Mouse (Mus musculus) G1E (cell line): ENCODE results near the gene Acbd6. TPM values are rescaled to one million over a fixed set of nuclear protein-coding genes. Genes with fewer than 3 reads are reported as not detected.

Experiments used
- ATAC-seq: 2 replicates; pipeline ENCODE4 v1.8.0; 2016; ENCODE audit warnings: mild to moderate bottlenecking; ENCODE audit not compliant: insufficient number of reproducible peaks, poor library complexity, low FRiP score, severe bottlenecking; ENCODE audit errors: extremely low read depth
- DNase-seq: peaks from one replicate; pipeline ENCODE4 v3.0.0; 2012; ENCODE audit warnings: low spot score
- H3K27me3 ChIP-seq: 2 replicates; pipeline ENCODE4 v1.6.1; 2012; ENCODE audit warnings: mild to moderate bottlenecking, low read length, inconsistent platforms; ENCODE audit not compliant: insufficient read depth
- H3K36me3 ChIP-seq: replicated peaks from 2 replicates; pipeline ENCODE3; 2012; ENCODE audit warnings: mild to moderate bottlenecking, inconsistent platforms
- H3K4me1 ChIP-seq: 2 replicates; pipeline ENCODE4 v1.6.1; 2012; ENCODE audit warnings: low read depth, low read length, inconsistent platforms, mixed read lengths; ENCODE audit not compliant: insufficient read depth
- H3K4me3 ChIP-seq: 2 replicates; pipeline ENCODE4 v1.5.1; 2012; ENCODE audit warnings: low read depth, mild to moderate bottlenecking, inconsistent platforms, low read length, moderate library complexity, mixed read lengths
- H3K9me3 ChIP-seq: replicated peaks from 2 replicates; pipeline ENCODE4 v1.6.1; 2012; ENCODE audit warnings: inconsistent platforms
- CTCF ChIP-seq: IDR thresholded peaks from 2 replicates; pipeline ENCODE4 v1.5.1; 2012; ENCODE audit warnings: low read depth, low read length, inconsistent platforms, mixed read lengths
- GATA1 ChIP-seq: IDR thresholded peaks from 2 replicates; pipeline ENCODE4 v1.6.1; 2012; ENCODE audit warnings: borderline replicate concordance, low read length, inconsistent platforms, mixed read lengths
- GATA2 ChIP-seq: IDR thresholded peaks from 2 replicates; pipeline ENCODE4 v1.6.1; 2012; ENCODE audit warnings: low read depth, low read length, inconsistent platforms, borderline replicate concordance
- POLR2AphosphoS5 ChIP-seq: IDR thresholded peaks from 2 replicates; pipeline ENCODE4 v1.6.1; 2012; ENCODE audit warnings: low read depth, low read length, inconsistent platforms; ENCODE audit not compliant: insufficient replicate concordance
- TAL1 ChIP-seq: conservative IDR thresholded peaks from 2 replicates; pipeline ENCODE4 v1.6.1; 2012; ENCODE audit warnings: low read depth, low read length, inconsistent platforms, mixed read lengths
- polyA plus RNA-seq: library from polyadenylated mRNA; stranded (reverse); fragments of >175 nt; gene quantifications from 2 replicates; pipeline ENCODE4 v1.2.3, GENCODE M21; 2012
- total RNA-seq, 2 experiments: library from RNA; stranded (forward) in 1 of 2; stranded (reverse) in 1 of 2; fragments of 200-1000 nt in 1 of 2; fragments of >200 nt in 1 of 2; fragmentation: Nextera tagmentation in 1 of 2; gene quantifications; 2 replicates each; pipeline ENCODE4 v1.2.3; 2014 to 2017

Acbd6 gene
- total and polyA plus RNA-seq, 3 experiments: 47.0 to 445 (median 86.7) TPM

DNA sequence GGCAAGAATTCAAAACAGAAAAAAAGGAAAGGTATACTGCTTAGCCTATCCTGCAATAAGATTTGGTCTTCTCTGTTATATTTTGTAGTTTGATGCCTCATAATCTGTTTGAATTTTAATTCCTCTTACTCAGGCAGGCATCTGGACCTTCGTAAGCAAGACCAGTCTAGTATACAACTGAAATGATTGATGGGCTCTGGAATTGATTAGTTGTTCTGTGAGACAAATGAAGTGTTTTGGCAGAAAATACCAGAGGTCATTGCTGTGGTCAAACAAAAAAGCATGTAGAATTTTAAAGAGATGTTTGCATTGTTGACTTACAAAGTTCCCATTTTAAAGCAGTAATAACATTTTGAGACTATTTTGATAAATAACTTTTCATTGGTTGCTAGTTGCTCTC lies 46.8 kb downstream of the Acbd6 start:
- H3K4me1 ChIP-seq: no peaks in the 10 kb centered on the region
- DNase-seq (no peak), ATAC-seq (no peak)
- H3K27me3 ChIP-seq: no peaks in the 10 kb centered on the region
- TF ChIP-seq GATA1 (no peak), TAL1 (no peak), POLR2AphosphoS5 (no peak), GATA2 (no peak), CTCF (no peak)
- peaks cover 37% of the 10 kb centered on the region for H3K36me3 ChIP-seq
- no peaks in the 10 kb centered on the region for H3K9me3 ChIP-seq
- H3K4me3 ChIP-seq: no peak overlapping the region

DNA sequence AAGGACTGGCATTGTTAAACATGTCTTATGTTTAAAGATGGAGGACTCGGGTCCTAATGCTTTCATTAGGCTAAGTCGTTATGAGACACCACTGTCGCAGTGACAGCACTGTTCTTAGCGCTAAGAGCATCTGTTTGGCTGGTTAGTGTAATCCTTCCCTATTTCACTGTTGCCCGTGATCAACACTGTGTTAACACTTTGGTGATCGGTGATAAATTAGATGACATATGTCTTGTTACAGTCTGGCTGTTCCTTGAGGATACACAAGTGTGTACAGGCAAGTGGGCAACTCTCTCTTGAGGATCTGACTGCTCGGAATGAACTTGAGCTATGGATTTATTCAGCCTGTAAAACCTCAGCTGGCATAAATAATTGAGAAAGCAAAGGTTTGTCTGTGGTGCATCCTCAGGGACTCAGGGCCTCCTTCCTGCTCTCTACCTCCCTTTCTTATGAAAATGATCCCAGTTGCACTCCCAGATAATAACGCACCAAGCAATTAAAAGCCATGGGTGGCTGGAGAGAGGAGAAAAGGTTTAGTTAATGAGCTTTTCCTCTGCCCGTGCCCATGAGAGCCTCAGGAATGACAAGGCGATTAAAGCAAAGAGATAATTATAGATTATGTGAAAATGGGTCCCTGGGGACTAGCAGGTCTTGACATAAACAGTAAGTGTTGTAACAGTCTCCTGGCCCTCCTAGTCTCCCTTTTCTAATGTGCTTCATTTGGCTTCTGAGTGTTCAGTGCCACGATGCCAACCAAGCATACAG lies 47.7 kb downstream of the Acbd6 start:
- DNase-seq: no peak
- TF ChIP-seq POLR2AphosphoS5 (no peak), GATA2 (no peak), GATA1 (no peak), CTCF (no peak), TAL1 (no peak)
- H3K36me3 ChIP-seq: peaks cover 32% of the 10 kb centered on the region
- no peaks in the 10 kb centered on the region for H3K27me3 ChIP-seq
- no peaks in the 10 kb centered on the region for H3K9me3 ChIP-seq
- H3K4me1 ChIP-seq: no peaks in the 10 kb centered on the region
- H3K4me3 ChIP-seq: no peak overlapping the region
- no peak for ATAC-seq

DNA sequence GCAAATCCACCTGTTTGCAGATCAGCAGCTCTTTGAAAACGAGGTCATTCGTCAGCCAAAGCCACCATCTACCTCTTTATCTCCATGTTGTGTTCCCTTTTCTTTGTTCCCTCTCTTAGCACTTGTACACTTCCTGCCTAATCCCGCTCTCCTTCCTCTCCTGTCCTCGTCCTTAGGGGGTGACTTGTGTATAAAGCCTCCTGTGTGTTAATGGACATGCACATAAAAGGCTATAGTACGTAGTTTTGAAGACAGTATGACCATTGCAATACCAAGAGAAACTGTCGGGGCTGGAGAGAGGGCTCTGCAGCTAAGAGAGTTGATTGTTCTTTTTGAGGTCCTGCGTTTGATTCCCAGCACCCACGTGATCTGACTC lies 48.2 kb downstream of the Acbd6 start:
- H3K36me3 ChIP-seq: peaks cover 30% of the 10 kb centered on the region

DNA sequence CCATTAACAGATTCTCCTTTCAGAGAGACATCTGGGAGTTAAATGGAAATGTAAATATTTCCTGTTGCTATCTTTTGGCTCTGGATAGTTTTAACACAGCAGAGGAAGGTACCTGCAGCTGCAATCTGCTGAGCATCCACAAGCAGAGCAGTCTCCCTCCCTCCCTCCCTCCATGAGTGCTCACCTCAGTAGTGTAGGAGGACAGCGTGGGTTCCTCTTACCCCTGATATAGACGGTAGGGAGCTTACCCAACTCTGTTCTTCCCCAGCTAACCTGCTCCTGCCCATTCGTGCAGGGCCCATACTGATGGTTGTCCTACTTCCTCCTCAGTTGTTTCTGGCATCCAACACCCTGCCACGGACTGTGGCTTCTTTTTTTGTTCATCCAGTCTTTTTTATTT lies 50.6 kb downstream of the Acbd6 start:
- no peaks in the 10 kb centered on the region for H3K27me3 ChIP-seq
- no peak for TF ChIP-seq TAL1
- TF ChIP-seq GATA1: no peak
- TF ChIP-seq POLR2AphosphoS5: no peak
- TF ChIP-seq GATA2: no peak
- TF ChIP-seq CTCF: no peak
- no peaks in the 10 kb centered on the region for H3K4me1 ChIP-seq
- no peak for ATAC-seq
- H3K36me3 ChIP-seq: peaks cover 30% of the 10 kb centered on the region
- no peaks in the 10 kb centered on the region for H3K9me3 ChIP-seq
- no peak for DNase-seq
- H3K4me3 ChIP-seq: no peak overlapping the region

More for the DNA sequence above, 48.2 kb downstream of the Acbd6 start:
- ATAC-seq: no peak
- TF ChIP-seq GATA1 (no peak), CTCF (no peak), GATA2 (no peak), TAL1 (no peak), POLR2AphosphoS5 (no peak)
- no peaks in the 10 kb centered on the region for H3K4me1 ChIP-seq
- H3K9me3 ChIP-seq: no peaks in the 10 kb centered on the region
- no peak overlapping the region for H3K4me3 ChIP-seq
- H3K27me3 ChIP-seq: no peaks in the 10 kb centered on the region
- no peak for DNase-seq

DNA sequence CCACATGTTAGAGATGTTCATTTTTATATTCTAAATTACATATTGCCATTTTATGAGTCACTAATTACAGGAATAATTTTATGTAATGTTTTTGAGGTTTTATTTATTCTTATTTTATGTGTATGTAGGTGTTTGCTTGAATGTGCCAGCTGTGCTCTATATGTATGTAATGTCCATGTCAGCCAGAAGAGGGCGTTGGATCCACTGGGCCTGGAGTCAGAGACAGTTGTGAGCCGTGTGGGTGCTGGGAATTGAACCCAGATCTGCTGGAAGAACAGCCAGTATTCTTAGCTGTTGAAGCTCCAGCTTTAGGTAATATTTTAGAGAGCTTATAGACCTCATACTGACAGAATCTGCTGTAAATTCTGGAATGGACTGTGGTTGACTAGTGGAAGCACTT lies 56.5 kb downstream of the Acbd6 start:
- H3K27me3 ChIP-seq: no peaks in the 10 kb centered on the region
- no peaks in the 10 kb centered on the region for H3K9me3 ChIP-seq
- peaks cover 28% of the 10 kb centered on the region for H3K36me3 ChIP-seq
- DNase-seq (no peak), ATAC-seq (no peak)
- no peak overlapping the region for H3K4me3 ChIP-seq
- no peaks in the 10 kb centered on the region for H3K4me1 ChIP-seq
- TF ChIP-seq POLR2AphosphoS5 (no peak), TAL1 (no peak), GATA1 (no peak), GATA2 (no peak), CTCF (no peak)

DNA sequence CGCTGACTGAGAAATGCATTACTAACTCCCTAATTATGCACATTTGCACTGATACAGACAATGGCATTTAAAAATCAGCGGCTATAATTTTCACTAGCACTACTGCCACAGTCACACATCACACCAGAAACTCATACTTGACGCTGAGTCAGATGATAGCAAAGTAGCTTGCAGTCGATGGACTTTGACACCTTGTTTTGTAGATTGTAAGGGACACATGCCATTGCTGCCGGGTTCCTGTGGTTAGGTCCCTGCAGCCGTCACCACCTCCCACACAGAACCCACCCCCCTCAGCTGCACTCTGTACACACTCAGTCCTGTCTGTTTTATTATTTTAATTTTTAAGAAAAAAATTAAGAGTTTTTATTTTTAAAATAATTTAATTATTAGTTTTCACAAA lies 63.2 kb downstream of the Acbd6 start:
- no peak for TF ChIP-seq TAL1
- TF ChIP-seq CTCF: no peak
- TF ChIP-seq GATA1: no peak
- no peak for TF ChIP-seq POLR2AphosphoS5
- no peak for TF ChIP-seq GATA2
- peaks cover 48% of the 10 kb centered on the region for H3K36me3 ChIP-seq
- H3K27me3 ChIP-seq: no peaks in the 10 kb centered on the region
- H3K4me3 ChIP-seq: no peak overlapping the region
- DNase-seq (no peak), ATAC-seq (no peak)
- H3K9me3 ChIP-seq: no peaks in the 10 kb centered on the region
- no peaks in the 10 kb centered on the region for H3K4me1 ChIP-seq
